Mouse (Mus musculus): ENCODE data around the gene Krba1.

DNA sequence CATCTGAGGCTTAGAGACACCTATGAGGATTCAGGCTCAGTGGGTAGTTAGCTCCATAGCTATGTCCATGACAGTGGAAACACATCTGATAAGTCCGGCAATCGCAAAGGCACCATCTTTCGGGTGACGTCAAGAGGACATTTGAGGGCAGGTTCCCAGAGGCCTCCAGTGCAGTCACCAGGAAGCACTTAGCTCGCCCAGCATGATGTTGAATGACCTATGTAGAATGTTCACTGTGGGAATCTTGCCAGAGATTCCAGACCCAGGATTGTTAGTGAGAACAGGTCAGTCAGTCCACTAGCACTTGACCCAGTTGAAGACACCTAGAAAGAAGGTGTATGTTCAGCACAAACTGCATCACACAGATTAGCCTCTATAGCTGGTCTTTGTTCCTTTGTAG lies 4.5 kb downstream of the Krba1 start:
- no peak for TF ChIP-seq POLR2A (IDR thresholded peaks at IDR 0.05; ENCODE audit: low read depth, low read length)
- no peak for TF ChIP-seq CTCF (IDR thresholded peaks at IDR 0.05; ENCODE audit: borderline replicate concordance, insufficient read depth, low read length)

Data from embryonic fibroblast, embryonic 13.5 days (primary cell).